Mouse (Mus musculus): ENCODE measurements around the gene Spaca4. TPM values are rescaled to one million over a fixed set of nuclear protein-coding genes. Genes with fewer than 3 reads are reported as not detected.

The Spaca4 gene
- polyA plus RNA-seq (2014; fragmentation: Nextera tagmentation; extraction: Ambion mirVana): 0.29 TPM in 1 of 2 replicates, not detected in the other

- H3K27ac ChIP-seq (ENCODE audit: low read depth, low read length): no peak within 1 kb of the TSS
- 93% methylated on average over 11 of the region's 11 CpGs for WGBS
Measured at GRCm38 (mm10) chr7:45725713-45726112, at the start of gene Spaca4. Gene Spaca4 (minus strand): TSS chr7:45725813.

GRCm38 (mm10) chr7:45775237-45775636, 49.6 kb upstream of the Spaca4 start:
- Histone ChIP-seq H3K4me1 (ENCODE audit: control insufficient read depth, insufficient read depth, low read length) (no peaks in the 10 kb centered on the region), H3K36me3 (ENCODE audit: control insufficient read depth, insufficient read depth, low read length) (no peaks in the 10 kb centered on the region)
- no peak for ATAC-seq (ENCODE audit: low FRiP score, low TSS enrichment)

More at GRCm38 (mm10) chr7:45725713-45726112, at the start of gene Spaca4:
- Histone ChIP-seq H3K9ac (ENCODE audit: low read depth, low read length) (no peak within 1 kb of the TSS), H3K4me1 (ENCODE audit: control insufficient read depth, insufficient read depth, low read length) (0 out of 2 replicates have a peak, but pooled peaks cover 2% of the 10 kb centered on the region), H3K4me3 (ENCODE audit: low read length) (no peak within 1 kb of the TSS), H3K27me3 (ENCODE audit: control insufficient read depth, insufficient read depth, low read length) (no peaks in the 10 kb centered on the region), H3K36me3 (ENCODE audit: control insufficient read depth, insufficient read depth, low read length) (peaks cover 70% of the 10 kb centered on the region), H3K9me3 (ENCODE audit: control insufficient read depth, low read length) (no peaks in the 10 kb centered on the region), H3K4me2 (replicated peaks; ENCODE audit: low read depth, low read length) (no peak within 1 kb of the TSS)
- no peak for ATAC-seq (ENCODE audit: low FRiP score, low TSS enrichment)

GRCm38 (mm10) chr7:45771101-45771500, 45.5 kb upstream of the Spaca4 start:
- ATAC-seq (ENCODE audit: low FRiP score, low TSS enrichment): no peak
- H3K9me3 ChIP-seq (ENCODE audit: control insufficient read depth, low read length): peaks cover 2% of the 10 kb centered on the region; the same call in 1 of the 2 replicates
- no peaks in the 10 kb centered on the region for H3K36me3 ChIP-seq (ENCODE audit: control insufficient read depth, insufficient read depth, low read length)
- H3K9ac ChIP-seq (ENCODE audit: low read depth, low read length): no peak overlapping the region
- H3K4me1 ChIP-seq (ENCODE audit: control insufficient read depth, insufficient read depth, low read length): no peaks in the 10 kb centered on the region
- H3K4me2 ChIP-seq (replicated peaks; ENCODE audit: low read depth, low read length): no peak overlapping the region
- 74% methylated on average over 4 of the region's 4 CpGs for WGBS
- H3K27me3 ChIP-seq (ENCODE audit: control insufficient read depth, insufficient read depth, low read length): no peaks in the 10 kb centered on the region
- no peak overlapping the region for H3K4me3 ChIP-seq (ENCODE audit: low read length)
- H3K27ac ChIP-seq (ENCODE audit: low read depth, low read length): no peak overlapping the region

More at GRCm38 (mm10) chr7:45775237-45775636, 49.6 kb upstream of the Spaca4 start:
- H3K4me2 ChIP-seq (replicated peaks; ENCODE audit: low read depth, low read length): no peak overlapping the region
- 56% methylated on average over 7 of the region's 7 CpGs for WGBS
- peaks cover 2% of the 10 kb centered on the region; the same call in 1 of the 2 replicates for H3K9me3 ChIP-seq (ENCODE audit: control insufficient read depth, low read length)
- no peak overlapping the region for H3K9ac ChIP-seq (ENCODE audit: low read depth, low read length)
- no peak overlapping the region for H3K27ac ChIP-seq (ENCODE audit: low read depth, low read length)
- no peak overlapping the region for H3K4me3 ChIP-seq (ENCODE audit: low read length)
- H3K27me3 ChIP-seq (ENCODE audit: control insufficient read depth, insufficient read depth, low read length): no peaks in the 10 kb centered on the region

- Histone ChIP-seq H3K4me1 (ENCODE audit: control insufficient read depth, insufficient read depth, low read length) (no peaks in the 10 kb centered on the region), H3K27me3 (ENCODE audit: control insufficient read depth, insufficient read depth, low read length) (no peaks in the 10 kb centered on the region), H3K9ac (ENCODE audit: low read depth, low read length) (no peak overlapping the region), H3K36me3 (ENCODE audit: control insufficient read depth, insufficient read depth, low read length) (no peaks in the 10 kb centered on the region), H3K27ac (ENCODE audit: low read depth, low read length) (no peak overlapping the region), H3K4me3 (ENCODE audit: low read length) (no peak overlapping the region), H3K4me2 (replicated peaks; ENCODE audit: low read depth, low read length) (no peak overlapping the region), H3K9me3 (ENCODE audit: control insufficient read depth, low read length) (peaks cover 2% of the 10 kb centered on the region; the same call in 1 of the 2 replicates)
- ATAC-seq (ENCODE audit: low FRiP score, low TSS enrichment): peak; percentile 46; the same call in 1 of the 2 replicates
- WGBS: 63% methylated on average over 8 of the region's 8 CpGs
Measured at GRCm38 (mm10) chr7:45770427-45771082, 44.9 kb upstream of the Spaca4 start.

GRCm38 (mm10) chr7:45767500-45767899, 41.9 kb upstream of the Spaca4 start:
- Histone ChIP-seq H3K4me3 (ENCODE audit: low read length) (no peak overlapping the region), H3K36me3 (ENCODE audit: control insufficient read depth, insufficient read depth, low read length) (no peaks in the 10 kb centered on the region), H3K27ac (ENCODE audit: low read depth, low read length) (no peak overlapping the region), H3K9ac (ENCODE audit: low read depth, low read length) (no peak overlapping the region), H3K4me1 (ENCODE audit: control insufficient read depth, insufficient read depth, low read length) (no peaks in the 10 kb centered on the region), H3K27me3 (ENCODE audit: control insufficient read depth, insufficient read depth, low read length) (no peaks in the 10 kb centered on the region), H3K4me2 (replicated peaks; ENCODE audit: low read depth, low read length) (no peak overlapping the region), H3K9me3 (ENCODE audit: control insufficient read depth, low read length) (no peaks in the 10 kb centered on the region)
- WGBS: 92% methylated on average over 6 of the region's 6 CpGs
- no peak for ATAC-seq (ENCODE audit: low FRiP score, low TSS enrichment)

- Histone ChIP-seq H3K4me2 (replicated peaks; ENCODE audit: low read depth, low read length) (no peak overlapping the region), H3K4me1 (ENCODE audit: control insufficient read depth, insufficient read depth, low read length) (no peaks in the 10 kb centered on the region), H3K36me3 (ENCODE audit: control insufficient read depth, insufficient read depth, low read length) (no peaks in the 10 kb centered on the region), H3K9ac (ENCODE audit: low read depth, low read length) (no peak overlapping the region), H3K9me3 (ENCODE audit: control insufficient read depth, low read length) (no peaks in the 10 kb centered on the region), H3K27ac (ENCODE audit: low read depth, low read length) (no peak overlapping the region), H3K27me3 (ENCODE audit: control insufficient read depth, insufficient read depth, low read length) (no peaks in the 10 kb centered on the region), H3K4me3 (ENCODE audit: low read length) (no peak overlapping the region)
- ATAC-seq (ENCODE audit: low FRiP score, low TSS enrichment): no peak
- 46% methylated on average over 5 of the region's 8 CpGs for WGBS
Measured at GRCm38 (mm10) chr7:45766764-45767163, 41.2 kb upstream of the Spaca4 start.

- no peaks in the 10 kb centered on the region for H3K9me3 ChIP-seq (ENCODE audit: control insufficient read depth, low read length)
- ATAC-seq (ENCODE audit: low FRiP score, low TSS enrichment): no peak
- H3K4me1 ChIP-seq (ENCODE audit: control insufficient read depth, insufficient read depth, low read length): no peaks in the 10 kb centered on the region
- no peak overlapping the region for H3K4me2 ChIP-seq (replicated peaks; ENCODE audit: low read depth, low read length)
- H3K27me3 ChIP-seq (ENCODE audit: control insufficient read depth, insufficient read depth, low read length): no peaks in the 10 kb centered on the region
- 61% methylated on average over 8 of the region's 8 CpGs for WGBS
- H3K9ac ChIP-seq (ENCODE audit: low read depth, low read length): no peak overlapping the region
- no peak overlapping the region for H3K4me3 ChIP-seq (ENCODE audit: low read length)
- H3K27ac ChIP-seq (ENCODE audit: low read depth, low read length): no peak overlapping the region
- no peaks in the 10 kb centered on the region for H3K36me3 ChIP-seq (ENCODE audit: control insufficient read depth, insufficient read depth, low read length)
Measured at GRCm38 (mm10) chr7:45765995-45766394, 40.4 kb upstream of the Spaca4 start.

GRCm38 (mm10) chr7:45760151-45760550, 34.5 kb upstream of the Spaca4 start:
- no peaks in the 10 kb centered on the region for H3K36me3 ChIP-seq (ENCODE audit: control insufficient read depth, insufficient read depth, low read length)
- H3K9ac ChIP-seq (ENCODE audit: low read depth, low read length): no peak overlapping the region
- H3K4me1 ChIP-seq (ENCODE audit: control insufficient read depth, insufficient read depth, low read length): 0 out of 2 replicates have a peak, but pooled peaks cover 4% of the 10 kb centered on the region
- H3K4me2 ChIP-seq (replicated peaks; ENCODE audit: low read depth, low read length): no peak overlapping the region
- ATAC-seq (ENCODE audit: low FRiP score, low TSS enrichment): no peak
- no peak overlapping the region for H3K4me3 ChIP-seq (ENCODE audit: low read length)
- H3K27ac ChIP-seq (ENCODE audit: low read depth, low read length): no peak overlapping the region
- WGBS: 67% methylated on average over 5 of the region's 5 CpGs
- no peaks in the 10 kb centered on the region for H3K9me3 ChIP-seq (ENCODE audit: control insufficient read depth, low read length)
- H3K27me3 ChIP-seq (ENCODE audit: control insufficient read depth, insufficient read depth, low read length): peaks cover 21% of the 10 kb centered on the region

- Histone ChIP-seq H3K4me2 (replicated peaks; ENCODE audit: low read depth, low read length) (peak overlapping the region; percentile 46), H3K27ac (ENCODE audit: low read depth, low read length) (no peak overlapping the region), H3K36me3 (ENCODE audit: control insufficient read depth, insufficient read depth, low read length) (no peaks in the 10 kb centered on the region), H3K9me3 (ENCODE audit: control insufficient read depth, low read length) (no peaks in the 10 kb centered on the region), H3K27me3 (ENCODE audit: control insufficient read depth, insufficient read depth, low read length) (peaks cover 21% of the 10 kb centered on the region), H3K9ac (ENCODE audit: low read depth, low read length) (peak overlapping the region; percentile 38; the same call in 1 of the 2 replicates), H3K4me1 (ENCODE audit: control insufficient read depth, insufficient read depth, low read length) (0 out of 2 replicates have a peak, but pooled peaks cover 4% of the 10 kb centered on the region), H3K4me3 (ENCODE audit: low read length) (peak overlapping the region; percentile 21; the same call in 1 of the 2 replicates)
- ATAC-seq (ENCODE audit: low FRiP score, low TSS enrichment): peak; percentile 70
- WGBS: 11% methylated on average over 25 of the region's 27 CpGs
Measured at GRCm38 (mm10) chr7:45759400-45759799, 33.8 kb upstream of the Spaca4 start.
